Mouse (Mus musculus) cerebellum, adult 2 months (tissue): Measurements from ENCODE around the gene Draxin.

Experiments
- CTCF ChIP-seq: fragments of 200-500 bp; IDR thresholded peaks from 2 replicates; pipeline ENCODE4 v1.5.1; 2011; ENCODE audit warnings: low read depth, mild to moderate bottlenecking, control low read depth, low read length, moderate library complexity, borderline replicate concordance; ENCODE audit not compliant: insufficient read depth
- POLR2A ChIP-seq: fragments of 200-500 bp; IDR thresholded peaks from 2 replicates; pipeline ENCODE4 v1.6.1; 2011; ENCODE audit warnings: low read length, control low read depth, borderline replicate concordance; ENCODE audit not compliant: insufficient read depth

- no peak for TF ChIP-seq CTCF
- no peak for TF ChIP-seq POLR2A
These were observed 13.2 kb upstream of the Draxin start for GRCm38 (mm10) chr4:148143721-148144120.
